Comparison of ENCODE assay signal across 8 mouse cellular contexts in genomic region chr3:137864124-137864987, GRCm38 (mm10). TPM values are rescaled to one million over a fixed set of nuclear protein-coding genes. Genes with fewer than 3 reads are reported as not detected.
A peak's percentile ranks its signal among the peaks of the same experiment; 100 is the strongest.
DNase-seq lines count a peak whose midpoint lies in the region; ATAC-seq and TF ChIP-seq lines count a peak whose summit lies in the region.

TSS of gene H2afz (plus strand) at chr3:137864487.

- peak within 1 kb of the TSS; percentile 87 for H3K4me3 ChIP-seq in hindbrain, embryonic 14.5 days (replicated peaks; ENCODE audit: low read length)

- peak within 1 kb of the TSS; percentile 92 for H3K9ac ChIP-seq in hindbrain, embryonic 14.5 days

- peak; percentile 90 for ATAC-seq in Patski
- ATAC-seq in hindbrain, embryonic 14.5 days (ENCODE audit: low FRiP score), result peak; percentile 97

- peak within 1 kb of the TSS; percentile 63 for H3K4me2 ChIP-seq in hindbrain, embryonic 14.5 days (replicated peaks)

- no peaks in the 10 kb centered on the region for H3K9me3 ChIP-seq in hindbrain, embryonic 14.5 days (ENCODE audit: control insufficient read depth, low read length)

- in situ Hi-C loops in Patski (cut with MboI; ENCODE audit: low pct_unique_long_range_greater_than_20kb), result loop anchor here (5.0 kb wide), 1 partner anchor 87 kb away; no protein-coding TSS in a partner anchor

- DNase-seq in Patski (ENCODE audit: low read depth, low spot score), result peak; percentile 95
- DNase-seq in cerebellum, postnatal 14 days, result peak; percentile 98
- peak; percentile 92 to 98 for DNase-seq in frontal cortex, postnatal 25 days (ENCODE audit: low spot score in 2 of 2)
- DNase-seq in hindbrain, embryonic 14.5 days (ENCODE audit: low spot score), result peak; percentile 98
- peak; percentile 98 for DNase-seq in layer of hippocampus, postnatal 36 days
- peak; percentile 98 for DNase-seq in lung, postnatal 36 days
- DNase-seq in retina, postnatal 1 day, result peak; percentile 99
- peak; percentile 92 to 98 for DNase-seq in urinary bladder, adult 18-20 months (ENCODE audit: low spot score in 2 of 2)

- peaks cover 6% of the 10 kb centered on the region for H3K36me3 ChIP-seq in hindbrain, embryonic 14.5 days (replicated peaks; ENCODE audit: control insufficient read depth, insufficient read depth)

- CTCF ChIA-PET in Patski (lab: Charles Lee), result interaction anchor here (0.9 to 1.7 kb wide), 5 partner anchors 17 to 279 kb away, joined by 3 to 4 read pairs (median 3); no protein-coding TSS in a partner anchor

- POLR2A ChIA-PET in Patski (lab: Charles Lee), result interaction anchor here (0.5 to 1.6 kb wide), 4 partner anchors 23 to 280 kb away, joined by 3 to 9 read pairs (median 4); partner anchors contain the start of gene Trmt10a

- peaks cover 22% of the 10 kb centered on the region for H3K4me1 ChIP-seq in hindbrain, embryonic 14.5 days (replicated peaks; ENCODE audit: control insufficient read depth, insufficient read depth, low read length)

- WGBS in hindbrain, embryonic 14.5 days, result under 1% methylated on average over 97 of the region's 115 CpGs

- H3K27ac ChIP-seq in hindbrain, embryonic 14.5 days, result peak within 1 kb of the TSS; percentile 96

- TF ChIP-seq CTCF in Patski (IDR thresholded peaks at IDR 0.05), result no peak

- no peaks in the 10 kb centered on the region for H3K27me3 ChIP-seq in Patski
- no peaks in the 10 kb centered on the region for H3K27me3 ChIP-seq in hindbrain, embryonic 14.5 days (ENCODE audit: control insufficient read depth, insufficient read depth, low read length)

RNA-seq across cellular contexts. Expression of gene H2afz, which starts in this region (rescaled TPM):
- polyA plus RNA-seq in Patski (2021), result 779 TPM
- polyA plus RNA-seq in hindbrain, embryonic 14.5 days (2014; fragmentation: Nextera tagmentation; extraction: Ambion mirVana), result 748 TPM in 2 replicates
- total RNA-seq in layer of hippocampus, postnatal 36 days (2021), result 100 to 1,000 TPM; 135 to 151 TPM

Comparison
In these comparisons a context has a peak if more than half of its experiments do, and no peak if none do; other contexts are left out.
1. Peak in every context shown above with its lines: DNase-seq, ATAC-seq, H3K4me3 ChIP-seq and H3K27ac ChIP-seq.